Mouse (Mus musculus) kidney, postnatal 4 days (tissue): ENCODE results near the gene Krt24.
A peak's percentile ranks its signal among the peaks of the same experiment; 100 is the strongest.
"Not testable (repeated sequence)": the region's sequence is repeated elsewhere in the genome, so short reads cannot be mapped to it uniquely, and the experiment has no call there.

Experiments used
- DNase-seq, 2 experiments: peaks; one replicate each; pipeline ENCODE4 v3.0.0; 2021; ENCODE audit warnings: mixed read lengths in 2 of 2

Gene Krt24

GRCm38 (mm10) chr11:99252671-99253070 lies 32.4 kb downstream of the Krt24 start:
- DNase-seq: no peak

DNA sequence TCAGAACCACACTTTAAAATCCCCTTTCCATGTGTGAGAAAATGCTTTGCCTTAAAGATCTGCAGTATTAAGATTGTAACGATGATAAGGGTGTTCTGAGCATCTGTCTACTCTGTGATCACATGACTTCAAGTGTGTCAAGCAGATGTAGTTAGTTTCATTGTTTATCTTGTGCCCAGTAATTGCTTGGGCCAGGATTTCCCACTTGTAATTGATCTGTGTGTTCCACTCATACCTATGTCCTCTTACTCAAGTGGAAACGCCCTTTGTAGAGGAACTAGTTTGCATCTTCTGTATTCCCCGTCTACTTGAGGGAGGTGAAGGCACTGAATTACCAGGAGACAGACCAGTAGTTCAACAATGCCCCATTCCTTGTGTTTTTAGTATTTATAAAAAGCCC lies 34.4 kb downstream of the Krt24 start:
- no peak for DNase-seq

GRCm38 (mm10) chr11:99250241-99250640 lies 34.8 kb downstream of the Krt24 start:
- no peak for DNase-seq

GRCm38 (mm10) chr11:99249115-99249514 lies 35.9 kb downstream of the Krt24 start:
- DNase-seq: peak; percentile 50 to 56

GRCm38 (mm10) chr11:99247916-99248315 lies 37.1 kb downstream of the Krt24 start:
- DNase-seq: no peak

DNA sequence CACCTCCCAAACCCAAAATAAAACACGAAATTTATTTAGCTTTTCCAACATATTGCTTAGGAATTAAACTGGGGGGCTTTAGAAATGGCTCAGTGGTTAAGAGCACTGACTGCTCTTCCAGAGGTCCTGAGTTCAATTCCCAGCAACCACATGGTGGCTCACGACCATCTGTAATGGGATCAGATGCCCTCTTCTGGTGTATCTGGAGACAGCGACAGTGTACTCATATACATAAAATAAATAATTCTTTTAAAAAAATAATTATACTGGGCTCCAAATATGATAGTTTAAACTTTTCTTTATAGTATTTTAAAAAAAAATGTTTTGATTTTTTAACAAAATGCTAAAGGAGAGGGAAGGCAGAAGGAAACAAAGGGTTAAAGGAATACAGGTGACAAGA lies 40.5 kb downstream of the Krt24 start:
- not testable (repeated sequence) for DNase-seq

GRCm38 (mm10) chr11:99243820-99244374 lies 41.2 kb downstream of the Krt24 start, which contains the start of gene Krt222:
Gene Krt222, minus strand, starts transcription at chr11:99244085.
- DNase-seq: peak; percentile 30 to 38

- DNase-seq: no peak
These were observed 41.8 kb downstream of the Krt24 start for GRCm38 (mm10) chr11:99243200-99243819.

GRCm38 (mm10) chr11:99242056-99242455 lies 43.0 kb downstream of the Krt24 start:
- no peak for DNase-seq

- DNase-seq: peak in 1 of 2 experiments; percentile 8
These were observed 46.6 kb downstream of the Krt24 start for GRCm38 (mm10) chr11:99238468-99238867.

DNA sequence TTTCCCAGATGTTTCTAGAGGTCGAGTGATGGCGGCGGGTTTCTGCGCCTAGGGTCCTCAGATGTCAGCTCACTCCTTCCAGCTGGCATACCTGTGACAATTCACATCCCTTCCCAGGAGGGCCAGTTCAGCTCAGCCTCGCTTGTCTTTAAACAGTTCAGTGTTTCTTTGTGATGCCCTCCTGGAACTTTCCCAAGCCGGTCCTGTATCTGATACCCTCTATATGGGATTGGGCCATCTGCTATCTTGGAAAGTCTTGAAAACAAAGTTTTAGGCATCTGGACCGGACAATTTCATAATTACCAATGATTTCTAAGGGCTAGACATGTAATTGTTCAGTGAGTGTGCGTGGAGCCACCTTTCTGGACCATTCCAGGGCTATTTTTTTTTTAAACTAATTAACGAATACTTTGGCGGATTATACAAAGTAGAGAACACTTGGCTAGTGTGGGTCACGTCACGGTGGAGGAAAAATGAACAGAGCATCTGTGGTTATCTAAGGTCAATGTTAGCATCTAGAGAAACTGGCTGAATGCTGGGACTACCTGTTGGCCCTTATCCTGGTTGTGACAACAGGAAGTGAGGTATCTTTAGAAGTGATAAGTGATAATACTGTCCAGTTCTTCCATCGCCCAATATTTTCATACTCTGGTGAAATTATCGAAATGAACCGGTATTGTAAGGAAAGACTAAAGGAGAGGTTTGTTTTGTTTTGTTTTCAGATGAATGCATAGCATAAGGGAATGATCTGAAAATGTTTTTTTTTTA lies 53.8 kb downstream of the Krt24 start:
- no peak for DNase-seq

DNA sequence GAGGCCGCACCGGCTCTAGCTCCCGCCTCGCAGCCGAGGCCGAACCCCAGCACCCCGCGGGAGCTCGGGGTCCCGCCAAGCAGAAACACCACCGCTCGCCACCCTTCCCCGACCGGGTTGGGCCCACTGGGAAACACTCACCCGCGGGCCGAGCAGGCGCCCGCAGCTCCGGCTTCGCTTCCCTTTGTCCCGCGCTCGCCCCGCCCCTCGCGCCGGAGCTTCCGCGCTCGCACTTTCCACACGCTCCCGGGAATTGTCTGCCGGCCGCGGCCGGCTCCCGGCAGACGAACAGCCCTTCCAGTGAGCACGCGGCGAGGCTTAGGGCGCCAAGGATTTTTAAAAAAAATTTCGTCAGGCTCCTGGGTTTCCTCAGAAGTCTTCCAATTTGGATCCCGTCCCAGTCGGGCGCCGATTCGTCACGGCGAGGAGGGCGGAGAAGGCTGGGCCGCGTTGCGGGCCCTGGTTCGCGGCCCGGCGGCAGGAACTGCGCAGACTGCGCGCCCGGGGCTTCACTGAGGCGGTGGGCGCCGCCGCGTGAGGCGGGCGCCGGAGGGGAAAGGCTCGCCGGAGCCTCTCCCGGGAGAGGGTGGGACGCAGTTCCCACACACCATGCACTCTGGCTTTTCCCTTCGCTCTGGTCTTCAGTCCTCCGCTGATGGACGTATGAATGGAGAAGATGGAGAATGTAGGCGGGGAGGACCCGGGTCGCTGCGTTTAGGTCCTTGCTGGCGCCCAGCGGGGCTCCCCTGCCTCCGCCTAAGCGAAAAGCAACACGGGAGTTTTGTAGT lies 54.6 kb downstream of the Krt24 start, which contains the start of gene Smarce1:
Gene Smarce1 (minus strand): TSS at position 757 of the 788 bp plus-strand sequence.
- peak; percentile 88 to 92 for DNase-seq
